Mouse (Mus musculus): ENCODE measurements at regions not wholly inside any gene's neighbourhood (a gene's known extent, or its start where the extent isn't known, plus 50 kb on each side); places are given as distances from the start of the nearest gene placed in this dataset.

DNA sequence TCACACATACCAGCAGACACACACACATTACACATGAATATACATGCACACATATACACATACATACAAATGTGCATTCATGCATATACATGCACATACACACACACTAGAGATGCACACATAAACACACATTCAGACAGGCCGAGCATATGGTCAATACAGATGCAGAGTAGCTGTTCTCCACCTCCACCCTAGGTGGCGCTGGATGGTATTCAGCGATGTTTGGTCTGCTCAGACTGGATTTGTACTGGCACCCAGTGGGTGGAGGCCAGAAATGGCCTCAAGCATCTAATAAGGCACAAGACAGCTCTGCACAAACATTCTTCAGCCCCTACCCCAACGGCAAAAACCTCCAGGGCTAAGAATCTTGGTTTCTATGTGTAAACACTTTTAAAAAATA is 578.3 kb upstream of the Mki67 start:
- TF ChIP-seq USF1 (IDR thresholded peaks at IDR 0.05; ENCODE audit: low read depth, low read length), result no peak
- TF ChIP-seq ZC3H11A (IDR thresholded peaks at IDR 0.05; ENCODE audit: low read depth, low read length), result no peak
- TF ChIP-seq HCFC1 (IDR thresholded peaks at IDR 0.05; ENCODE audit: low read depth, low read length), result no peak
- TF ChIP-seq CTCF (IDR thresholded peaks at IDR 0.05 in 2 of 3, conservative IDR thresholded peaks at IDR 0.05 in 1 of 3; ENCODE audit: control insufficient read depth in 1 of 3, insufficient read depth in 1 of 3, low read depth in 2 of 3, low read length in 3 of 3, poor library complexity in 1 of 3, severe bottlenecking in 1 of 3), result peak in 2 of 3 experiments; percentile 14 to 22; a peak in 2 of 6 replicates
- no peak for TF ChIP-seq MAFK (IDR thresholded peaks at IDR 0.05; ENCODE audit: borderline replicate concordance, low read depth, low read length)
- no peak for TF ChIP-seq EP300 (IDR thresholded peaks at IDR 0.05; ENCODE audit: low read depth in 1 of 2, low read length in 2 of 2)
- TF ChIP-seq POLR2A (IDR thresholded peaks at IDR 0.05; ENCODE audit: control insufficient read depth in 1 of 2, insufficient read depth in 1 of 2, low read depth in 1 of 2, low read length in 2 of 2, poor library complexity in 1 of 2), result no peak
- TF ChIP-seq CHD1 (IDR thresholded peaks at IDR 0.05; ENCODE audit: low read depth, low read length), result no peak
- TF ChIP-seq ZKSCAN1 (IDR thresholded peaks at IDR 0.05; ENCODE audit: low read depth, low read length), result no peak
- no peak for TF ChIP-seq MAZ (IDR thresholded peaks at IDR 0.05; ENCODE audit: low read depth, low read length)

All from MEL (cell line).